Mouse (Mus musculus) thymus, postnatal 0 days (tissue): ENCODE data around the gene Gm43191. TPM values are rescaled to one million over a fixed set of nuclear protein-coding genes. Genes with fewer than 3 reads are reported as not detected.
A peak's percentile ranks its signal among the peaks of the same experiment; 100 is the strongest.
"Not testable (repeated sequence)": the region's sequence is repeated elsewhere in the genome, so short reads cannot be mapped to it uniquely, and the experiment has no call there.

Source experiments
- DNase-seq: peaks from one replicate; pipeline ENCODE4 v3.0.0-alpha.2; 2015; ENCODE audit warnings: low spot score
- polyA plus RNA-seq: library from polyadenylated mRNA; unstranded; fragments of >200 nt; fragmentation: Nextera tagmentation; extraction: Ambion mirVana; gene quantifications from 2 replicates; pipeline ENCODE4 v1.2.1, GENCODE M21; 2015

Gm43191 gene
- not detected in 2 replicates for polyA plus RNA-seq

- DNase-seq, result no peak
Observed at GRCm38 (mm10) chr3:116681160-116681559, at the start of gene Gm43191. Gene Gm43191, minus strand, starts transcription at chr3:116681260.

DNA sequence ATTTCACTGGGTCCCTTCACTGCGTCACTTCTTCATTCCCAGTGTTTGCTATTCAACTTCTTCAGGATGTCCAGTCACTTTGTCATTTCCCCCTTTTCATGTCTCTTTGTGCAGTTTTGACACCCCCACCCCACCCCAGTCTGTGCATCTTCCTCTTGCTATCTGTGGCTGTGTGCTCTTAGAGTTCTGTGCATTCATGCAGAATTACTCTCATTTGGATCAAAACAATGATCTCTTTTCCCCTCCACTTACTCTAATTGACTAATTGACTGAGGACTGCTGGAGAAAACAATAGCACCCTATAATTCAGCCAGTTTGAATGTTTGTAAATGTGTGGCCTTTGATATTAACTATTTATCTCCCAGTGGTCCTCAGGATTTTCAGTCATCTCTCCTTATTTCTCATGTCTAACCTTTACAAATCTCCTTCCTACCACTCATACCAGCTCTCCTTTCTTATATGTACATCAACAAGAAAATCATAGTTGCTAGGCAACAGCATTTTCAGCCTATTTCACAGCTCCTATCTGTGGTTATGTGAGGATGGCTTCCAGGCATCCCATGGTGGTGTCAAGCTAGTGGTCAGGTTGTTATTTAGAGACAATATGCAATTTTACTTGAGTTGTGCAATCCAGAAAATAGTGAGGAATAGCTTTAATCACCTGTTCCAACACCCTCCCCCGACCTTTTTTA, 48.6 kb upstream of the Gm43191 start:
- no peak for DNase-seq

DNA sequence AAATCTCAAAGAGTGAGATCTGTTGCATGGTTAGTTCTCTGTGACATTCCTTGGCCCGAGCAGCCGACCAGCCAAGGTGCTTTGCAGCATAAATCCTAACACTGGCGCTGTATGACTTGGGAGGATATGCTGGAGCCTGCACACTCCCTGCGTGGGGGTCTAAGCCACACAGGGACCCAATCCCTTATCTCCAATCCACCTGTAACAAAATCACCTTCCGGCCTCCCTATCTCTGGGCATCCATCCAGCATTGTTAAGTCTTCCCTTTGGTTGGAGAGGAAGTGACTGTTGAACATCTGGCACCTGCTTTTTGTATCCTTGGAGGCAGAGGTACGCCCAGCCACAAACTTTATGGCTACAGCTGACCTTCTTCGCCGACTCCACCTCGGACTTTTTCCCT, 45.7 kb upstream of the Gm43191 start:
- no peak for DNase-seq

- no peak for DNase-seq
Observed at GRCm38 (mm10) chr3:116723496-116724481, 42.7 kb upstream of the Gm43191 start.

GRCm38 (mm10) chr3:116722980-116723379, 41.9 kb upstream of the Gm43191 start:
- no peak for DNase-seq

DNA sequence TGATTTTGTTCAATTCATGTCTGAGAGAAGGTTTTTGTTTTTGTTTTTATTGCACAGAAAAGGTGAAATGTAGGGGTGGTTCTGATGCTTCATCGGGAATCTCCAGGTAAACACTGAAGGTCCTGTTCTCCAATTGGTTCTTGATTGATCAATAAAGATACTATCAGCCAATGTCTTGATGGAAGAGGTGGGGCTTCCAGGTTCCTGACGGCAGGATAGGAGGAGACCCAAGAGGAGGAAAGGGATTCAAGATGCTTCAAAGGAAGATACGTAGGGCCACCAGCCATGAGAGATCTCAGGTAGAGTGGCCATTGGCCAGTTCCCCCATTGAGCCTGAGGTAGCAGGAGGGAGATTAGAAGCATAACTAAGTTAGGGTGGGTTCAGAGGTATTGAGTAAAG, 37.9 kb upstream of the Gm43191 start:
- no peak for DNase-seq

GRCm38 (mm10) chr3:116713031-116713430, 32.0 kb upstream of the Gm43191 start:
- no peak for DNase-seq

DNA sequence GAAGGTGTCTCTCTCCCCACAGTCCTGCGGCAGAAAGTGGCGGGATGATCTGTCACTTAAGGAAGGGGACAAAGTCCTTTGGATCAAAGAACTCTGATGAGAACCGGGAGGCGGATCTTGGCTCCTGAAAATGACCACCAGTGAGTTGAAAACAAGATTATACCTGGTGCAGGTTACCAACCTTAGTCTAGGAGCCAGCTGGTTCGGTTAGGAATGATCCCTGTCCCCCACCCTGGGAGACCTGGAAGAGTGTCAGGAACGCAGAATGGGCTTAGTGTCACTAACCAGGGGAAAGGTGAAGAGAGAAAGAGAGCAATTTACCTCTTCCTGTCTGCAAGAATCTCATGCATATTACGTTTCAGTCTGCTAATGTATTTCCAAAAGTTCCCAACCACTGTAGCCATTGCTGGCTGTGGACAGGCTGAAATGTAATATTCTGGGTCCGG, 31.4 kb upstream of the Gm43191 start, which contains the start of gene Slc35a3:
Gene Slc35a3, minus strand, starts transcription at position 396 of the 446 bp plus-strand sequence.
- peak; percentile 14 for DNase-seq

GRCm38 (mm10) chr3:116711624-116712435, 30.8 kb upstream of the Gm43191 start:
- peak; percentile 54 for DNase-seq

GRCm38 (mm10) chr3:116710941-116711340, 29.9 kb upstream of the Gm43191 start:
- DNase-seq, result no peak

- DNase-seq, result no peak
Observed at GRCm38 (mm10) chr3:116705637-116706204, 24.7 kb upstream of the Gm43191 start.

- no peak for DNase-seq
Observed at GRCm38 (mm10) chr3:116703835-116704234, 22.8 kb upstream of the Gm43191 start.

GRCm38 (mm10) chr3:116702647-116703272, 21.7 kb upstream of the Gm43191 start:
- no peak for DNase-seq

DNA sequence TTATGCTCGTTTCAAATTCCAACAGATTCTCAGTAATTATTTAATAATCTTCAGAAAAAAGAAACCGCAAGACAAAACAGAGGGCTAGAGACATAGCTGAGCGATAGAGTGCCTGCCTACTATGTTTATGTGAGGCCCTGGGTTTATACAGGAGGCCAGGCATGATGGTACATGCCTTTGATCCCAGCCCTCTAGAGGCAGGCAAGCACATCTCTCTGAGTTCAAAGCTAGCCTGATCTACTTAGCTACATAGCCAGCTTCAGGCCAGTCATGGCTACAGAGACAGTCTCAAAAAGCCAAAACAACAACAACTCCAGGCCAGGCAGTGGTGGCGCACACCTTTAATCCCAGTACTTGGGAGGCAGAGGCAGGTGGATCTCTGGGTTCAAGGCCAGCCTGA, 20.5 kb upstream of the Gm43191 start:
- DNase-seq, result peak; percentile 8

DNA sequence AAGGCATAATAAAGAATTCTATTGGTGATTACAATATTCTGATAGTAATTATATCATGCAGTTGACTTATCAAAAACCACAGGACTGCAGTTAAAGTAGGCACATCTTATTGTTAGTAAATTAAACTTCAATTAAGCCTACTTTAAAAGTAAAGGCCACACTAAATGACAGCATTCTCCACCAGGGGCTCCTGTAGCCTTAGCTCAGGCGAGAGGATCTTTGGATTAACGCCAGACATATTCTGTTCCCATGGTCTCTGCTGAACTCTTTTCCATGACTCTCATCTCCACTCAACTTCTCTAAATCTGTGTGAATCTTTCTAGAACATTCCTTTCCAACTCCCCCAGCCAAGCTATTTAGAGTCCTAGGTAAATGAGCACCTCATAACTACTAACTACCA, 17.7 kb upstream of the Gm43191 start:
- DNase-seq, result no peak

GRCm38 (mm10) chr3:116695666-116695985, 14.6 kb upstream of the Gm43191 start:
- DNase-seq, result no peak

DNA sequence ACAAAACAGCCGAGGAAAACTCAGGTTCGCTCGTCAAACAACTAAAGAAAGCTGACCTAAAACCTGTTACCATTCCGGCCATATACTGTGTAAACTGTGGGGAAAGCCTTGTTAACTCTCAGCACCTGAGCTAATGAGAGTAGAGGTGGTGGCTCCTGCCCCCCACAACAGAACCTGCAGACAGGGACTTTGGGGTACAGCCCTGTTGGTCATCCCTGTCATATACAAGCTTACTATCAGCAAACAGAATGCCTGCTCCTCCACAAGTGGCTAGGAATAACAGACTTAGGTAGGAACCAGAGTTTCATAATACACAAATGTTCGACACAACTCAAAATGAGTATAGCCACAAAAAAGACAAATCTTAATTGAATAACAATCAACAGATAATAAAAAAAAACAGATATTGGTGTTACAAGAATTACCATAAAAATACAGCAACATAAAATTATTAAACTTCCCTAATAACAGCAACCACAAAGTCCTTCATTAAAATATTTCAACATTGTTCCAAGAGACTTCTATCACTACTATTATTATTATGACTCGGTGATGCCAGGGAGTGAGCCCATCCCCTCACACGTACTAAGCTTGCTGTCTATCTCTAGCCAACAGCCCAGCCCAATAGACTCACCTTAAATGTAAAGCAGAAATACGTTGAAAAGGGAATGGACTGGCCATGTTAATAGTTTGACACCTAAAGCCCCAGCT, 14.1 kb upstream of the Gm43191 start:
- DNase-seq, result no peak

DNA sequence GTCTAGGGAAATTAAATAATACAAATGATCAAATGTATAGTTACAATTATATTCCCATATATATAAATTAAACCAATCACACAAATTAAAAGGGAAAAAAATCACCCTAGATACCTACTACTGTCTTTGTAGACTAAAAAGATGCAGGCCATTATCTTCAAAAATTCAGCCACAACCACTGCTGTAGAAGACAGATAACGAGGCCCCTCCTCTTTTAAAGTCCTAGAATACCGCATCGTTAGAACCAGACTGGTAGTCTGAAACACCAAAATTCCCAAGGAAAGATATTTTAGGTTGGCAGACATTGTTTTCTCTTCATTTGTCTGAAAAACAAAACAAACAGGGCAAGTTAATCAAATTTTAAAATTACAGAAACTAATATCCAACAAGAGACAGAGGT, 13.3 kb upstream of the Gm43191 start:
- no peak for DNase-seq

- not testable (repeated sequence) for DNase-seq
Observed at GRCm38 (mm10) chr3:116664281-116664680, 16.8 kb downstream of the Gm43191 start.

DNA sequence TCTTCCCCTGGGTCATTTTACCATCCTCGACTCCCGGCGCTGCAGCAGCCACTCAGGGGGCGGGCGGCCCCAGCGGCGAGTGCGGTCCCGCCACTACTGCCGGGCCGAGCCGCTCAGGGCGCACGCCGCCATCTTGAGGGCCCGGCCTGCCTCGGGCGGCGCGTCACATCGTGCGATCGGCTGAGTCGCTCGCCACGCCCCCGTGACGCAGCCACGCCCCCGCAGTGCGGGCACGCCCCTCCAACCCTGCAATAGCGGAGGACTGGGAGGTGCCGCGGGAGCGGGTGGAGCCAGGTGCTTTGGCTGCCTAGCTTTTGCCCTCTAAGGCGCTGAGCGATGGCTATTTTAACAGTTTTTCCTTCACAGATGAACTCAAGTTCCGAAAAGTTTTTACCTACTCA, 18.6 kb downstream of the Gm43191 start, which contains the start of gene Mfsd14a:
Gene Mfsd14a, minus strand, starts transcription at position 215 of the 401 bp plus-strand sequence.
- DNase-seq, result peak; percentile 97
